Mouse (Mus musculus): ENCODE measurements around the gene Adam15.

Adam15 gene

DNA sequence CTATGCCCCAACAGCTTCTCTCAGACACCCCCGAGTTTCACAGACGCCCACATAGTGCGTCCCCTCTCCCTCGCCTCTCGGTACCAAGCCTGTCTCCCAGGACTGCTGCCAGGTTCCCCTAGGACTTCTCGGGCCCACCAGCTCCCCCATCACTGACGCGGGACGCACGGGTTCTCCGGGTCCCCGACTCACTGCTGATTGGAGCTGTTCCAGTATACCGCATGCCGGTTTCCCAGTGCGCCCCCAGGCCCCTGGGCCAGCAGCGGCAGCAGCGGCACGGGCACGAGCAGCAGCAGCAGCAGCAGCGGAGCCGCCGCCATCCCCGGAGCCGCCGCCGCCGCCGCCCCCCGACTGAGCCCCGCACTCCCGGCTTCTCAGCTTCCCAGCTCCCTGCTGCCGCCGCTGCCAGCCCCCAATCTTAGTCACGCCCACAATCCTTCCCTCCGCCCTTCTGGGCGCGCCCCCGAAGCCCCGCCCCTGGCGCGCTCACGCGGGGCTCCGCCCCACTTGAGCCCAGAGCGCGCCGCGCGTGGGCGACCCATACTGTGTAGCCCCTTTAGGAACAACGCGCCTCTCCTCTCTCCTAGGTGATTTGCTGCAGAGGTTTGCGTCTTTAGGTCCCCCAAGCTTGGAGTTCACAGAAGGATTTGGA is 27.2 kb downstream of the Adam15 start, which contains the start of gene Efna3:
TSS of gene Efna3 (minus strand) at position 452 of the 652 bp plus-strand sequence.
- DNase-seq (ENCODE audit: low spot score), result peak; percentile 79

GRCm38 (mm10) chr3:89322131-89322500 is 27.7 kb downstream of the Adam15 start:
- DNase-seq (ENCODE audit: low spot score), result no peak

DNA sequence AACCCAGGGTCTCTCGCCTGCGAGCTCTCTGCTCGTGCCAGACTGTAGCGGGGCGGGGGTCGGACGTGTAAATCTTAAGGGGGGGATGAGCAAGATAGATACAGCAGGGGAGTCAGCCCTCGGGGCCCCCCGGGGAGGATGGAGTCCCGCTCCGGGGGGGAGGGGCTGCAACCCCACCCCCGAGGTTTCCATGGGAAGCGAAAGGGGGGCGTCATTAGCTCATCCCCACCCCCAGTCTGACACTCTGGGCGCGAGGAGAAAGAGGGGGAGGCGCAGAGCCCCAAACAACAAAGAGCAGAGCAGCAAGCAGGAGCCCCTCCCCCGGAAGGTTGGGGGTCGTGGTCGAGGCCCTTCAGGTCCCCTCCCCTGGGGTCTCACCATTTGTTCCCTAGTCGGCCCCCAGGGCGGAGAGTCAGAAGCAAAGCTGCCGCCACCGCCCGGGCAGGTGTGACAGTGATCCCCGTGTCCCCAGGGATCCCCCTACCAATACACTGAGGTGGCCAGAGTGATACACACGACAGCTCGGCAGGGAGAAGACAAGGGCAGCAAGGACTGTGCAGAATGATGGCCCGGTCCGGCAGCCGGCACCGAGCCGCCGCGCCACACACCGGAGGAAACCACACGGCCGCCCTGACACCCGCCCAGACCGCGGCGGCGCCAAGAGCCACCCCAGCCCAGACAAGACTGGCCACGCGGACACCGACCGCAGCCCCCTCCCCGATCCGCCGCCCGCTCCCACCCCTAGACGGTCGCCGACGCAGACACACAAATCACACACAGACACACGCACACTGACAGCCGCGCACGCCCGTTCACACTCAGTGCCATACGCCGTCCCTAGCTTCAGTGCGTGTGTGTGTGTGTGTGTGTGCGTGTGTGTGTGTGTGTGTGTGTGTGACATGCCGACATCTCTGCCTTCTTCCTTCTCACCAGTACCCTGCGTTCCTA is 28.3 kb downstream of the Adam15 start:
- no peak for DNase-seq (ENCODE audit: low spot score)

GRCm38 (mm10) chr3:89320581-89321182 is 29.1 kb downstream of the Adam15 start:
- peak; percentile 67 for DNase-seq (ENCODE audit: low spot score)

DNA sequence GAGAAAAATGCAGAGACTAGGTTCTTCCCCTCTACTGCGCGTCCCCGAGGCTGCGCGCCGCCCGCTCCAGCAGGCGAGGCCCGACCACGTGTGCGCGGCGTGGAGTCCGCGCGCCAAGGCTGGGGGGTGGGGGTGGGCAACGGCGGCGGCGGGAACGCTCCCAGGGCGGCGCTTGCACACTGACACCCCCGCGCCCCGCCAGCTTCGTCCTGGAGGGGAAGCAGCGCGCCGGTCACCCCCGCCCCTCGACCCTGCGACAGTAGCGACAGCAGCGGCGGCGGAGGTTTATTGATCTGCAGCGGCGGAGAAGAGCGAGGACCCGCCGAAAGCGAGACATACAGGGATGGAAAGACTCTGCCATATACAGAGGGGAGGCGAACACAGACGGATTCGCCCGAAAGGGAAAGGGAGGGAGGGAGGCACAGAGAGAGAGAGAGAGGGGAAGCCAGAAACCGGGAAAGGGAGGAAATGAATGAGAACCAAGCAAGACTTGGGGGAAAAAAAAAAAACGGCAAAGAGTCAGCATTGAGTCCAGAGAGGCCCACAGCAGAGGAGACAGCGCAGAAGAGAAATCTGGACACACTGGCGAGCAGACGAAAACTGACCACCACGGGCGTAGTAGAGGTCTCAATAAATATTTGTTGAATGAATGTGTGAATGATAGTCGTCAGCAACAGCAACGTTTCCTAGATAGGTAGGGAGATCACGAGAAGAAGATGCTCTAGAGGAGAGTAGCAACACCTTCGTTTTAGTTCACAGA is 30.0 kb downstream of the Adam15 start:
- DNase-seq (ENCODE audit: low spot score), result no peak

GRCm38 (mm10) chr3:89318971-89319590 is 30.7 kb downstream of the Adam15 start:
- no peak for DNase-seq (ENCODE audit: low spot score)

DNA sequence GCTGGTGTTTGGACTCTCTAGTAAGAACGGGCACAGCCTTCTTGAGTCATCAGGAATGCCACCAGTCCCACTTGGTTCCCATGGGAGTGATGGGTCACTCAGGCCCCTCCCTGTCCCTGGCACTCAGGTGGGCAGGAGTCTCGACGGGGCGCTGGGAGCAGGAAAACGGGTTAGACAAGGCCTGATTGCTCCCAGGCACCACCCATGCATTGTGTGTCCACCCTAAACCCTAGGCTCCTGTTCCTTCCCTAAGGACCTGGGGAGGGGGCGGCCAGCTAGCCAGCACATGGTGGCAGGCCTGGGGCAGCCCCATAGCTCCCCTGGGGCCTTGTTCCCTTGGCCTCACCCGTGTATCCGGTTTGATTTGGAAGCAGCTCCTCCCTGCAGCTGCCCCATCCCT is 31.5 kb downstream of the Adam15 start:
- no peak for DNase-seq (ENCODE audit: low spot score)

GRCm38 (mm10) chr3:89317246-89317645 is 32.5 kb downstream of the Adam15 start:
- no peak for DNase-seq (ENCODE audit: low spot score)

- DNase-seq (ENCODE audit: low spot score), result peak; percentile 87
Measured at GRCm38 (mm10) chr3:89316833-89317232, 33.0 kb downstream of the Adam15 start.

- no peak for DNase-seq (ENCODE audit: low spot score)
Measured at GRCm38 (mm10) chr3:89315930-89316831, 33.6 kb downstream of the Adam15 start.

DNA sequence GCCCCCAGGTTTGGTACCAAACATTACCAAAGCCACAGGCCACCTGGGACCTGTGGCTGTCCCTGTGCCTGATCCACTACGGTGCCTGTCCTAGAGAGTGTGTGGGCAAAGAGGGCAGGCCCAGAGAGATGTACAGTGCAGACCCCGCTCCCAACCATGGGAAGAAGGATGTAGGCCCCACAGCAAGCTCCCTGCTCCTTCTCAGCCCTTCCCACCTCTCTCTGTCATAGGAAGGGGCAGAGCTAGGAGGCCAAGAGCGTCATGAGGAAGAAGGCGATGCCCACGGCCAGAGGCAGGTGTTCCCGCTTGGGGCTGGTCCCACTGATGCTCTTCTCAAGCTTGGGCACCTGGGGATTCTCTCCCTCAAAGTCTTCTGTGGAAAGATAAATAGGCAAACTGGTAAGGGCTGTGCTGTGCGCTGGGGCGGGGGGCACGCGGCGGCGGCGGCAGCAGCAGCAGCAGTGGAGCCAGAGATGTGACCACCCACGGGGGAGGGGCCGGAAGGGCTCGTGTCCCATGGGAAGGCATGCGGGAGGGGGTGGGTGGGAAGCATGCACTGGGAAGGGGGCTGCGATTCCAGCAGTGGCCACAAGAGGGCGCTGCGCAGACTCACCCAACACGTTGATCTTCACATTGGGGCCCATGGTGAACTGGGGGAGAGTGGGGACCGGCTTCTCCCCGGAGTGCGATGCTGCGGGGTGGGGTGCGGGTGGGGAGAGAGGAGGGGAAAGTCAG is 34.4 kb downstream of the Adam15 start:
- peak; percentile 94 for DNase-seq (ENCODE audit: low spot score)

DNA sequence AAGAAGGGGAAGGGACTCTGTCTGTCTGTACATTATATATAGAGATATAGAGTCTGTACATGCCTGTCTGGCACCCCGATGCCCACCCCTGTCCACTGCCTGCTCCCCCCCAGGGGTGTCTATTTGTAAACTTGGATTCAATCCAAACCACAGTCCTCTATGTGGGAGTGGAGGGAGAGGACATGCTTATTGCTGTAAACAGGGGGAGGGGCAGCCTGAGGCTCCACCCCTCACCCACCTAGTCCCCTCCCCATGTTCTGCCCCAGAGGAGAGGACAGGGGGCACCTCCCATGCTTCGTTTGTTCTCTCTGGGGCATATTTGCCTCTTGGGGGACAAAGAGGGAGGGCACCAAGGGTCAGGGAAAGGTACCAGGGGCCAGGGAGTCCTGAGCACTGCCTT is 35.0 kb downstream of the Adam15 start:
- DNase-seq (ENCODE audit: low spot score), result no peak

- no peak for DNase-seq (ENCODE audit: low spot score)
Measured at GRCm38 (mm10) chr3:89314340-89314739, 35.5 kb downstream of the Adam15 start.

- peak; percentile 72 for DNase-seq (ENCODE audit: low spot score)
Measured at GRCm38 (mm10) chr3:89308089-89308488, 41.7 kb downstream of the Adam15 start.

GRCm38 (mm10) chr3:89305551-89306325 is 44.1 kb downstream of the Adam15 start:
- no peak for DNase-seq (ENCODE audit: low spot score)

- DNase-seq (ENCODE audit: low spot score), result no peak
Measured at GRCm38 (mm10) chr3:89305105-89305504, 44.7 kb downstream of the Adam15 start.

DNA sequence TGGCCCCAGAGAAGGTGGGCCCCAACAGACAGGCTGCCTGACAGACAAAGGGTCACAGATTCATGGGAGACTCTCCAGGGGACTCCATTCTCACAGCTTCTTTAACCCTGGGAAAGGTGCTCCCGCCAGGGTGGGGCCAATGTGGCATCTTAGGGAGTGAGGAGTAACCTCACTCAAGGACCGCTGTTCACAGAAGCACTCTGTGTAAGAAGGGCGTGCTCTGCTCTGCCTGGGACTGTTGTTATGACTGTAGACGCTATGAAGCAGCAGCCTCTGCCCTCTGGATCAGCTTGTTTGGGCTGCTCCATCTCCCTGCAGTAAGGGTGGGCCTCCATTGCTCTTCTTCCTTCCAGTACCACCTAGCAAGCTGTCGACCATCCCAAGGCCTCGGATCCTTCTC is 45.4 kb downstream of the Adam15 start:
- no peak for DNase-seq (ENCODE audit: low spot score)

- DNase-seq (ENCODE audit: low spot score), result no peak
Measured at GRCm38 (mm10) chr3:89300514-89300913, 49.3 kb downstream of the Adam15 start.

DNA sequence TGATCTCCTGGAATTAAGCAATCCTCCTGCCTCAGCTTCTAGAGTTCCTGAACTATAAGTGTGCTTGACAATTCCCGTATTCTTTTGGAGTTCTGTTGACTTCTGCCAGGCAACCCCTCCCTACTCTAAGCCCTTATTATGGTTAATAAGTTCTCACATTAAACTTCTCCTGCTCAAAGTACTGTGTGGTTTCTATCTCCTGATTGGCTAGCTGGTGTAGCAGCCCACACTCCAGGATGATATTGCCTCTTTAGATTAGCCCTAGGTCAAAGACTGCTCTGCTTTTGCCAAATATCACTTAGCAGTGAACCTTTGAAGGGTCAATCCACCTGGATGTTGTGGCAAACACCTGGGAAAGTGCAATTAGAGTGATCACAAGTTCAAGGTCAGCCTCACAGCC is 49.7 kb downstream of the Adam15 start:
- no peak for DNase-seq (ENCODE audit: low spot score)
